Mouse (Mus musculus): ENCODE results near the gene Fam187b. TPM values are rescaled to one million over a fixed set of nuclear protein-coding genes. Genes with fewer than 3 reads are reported as not detected.

Gene Fam187b
- polyA plus RNA-seq, 1 experiment: not detected

DNA sequence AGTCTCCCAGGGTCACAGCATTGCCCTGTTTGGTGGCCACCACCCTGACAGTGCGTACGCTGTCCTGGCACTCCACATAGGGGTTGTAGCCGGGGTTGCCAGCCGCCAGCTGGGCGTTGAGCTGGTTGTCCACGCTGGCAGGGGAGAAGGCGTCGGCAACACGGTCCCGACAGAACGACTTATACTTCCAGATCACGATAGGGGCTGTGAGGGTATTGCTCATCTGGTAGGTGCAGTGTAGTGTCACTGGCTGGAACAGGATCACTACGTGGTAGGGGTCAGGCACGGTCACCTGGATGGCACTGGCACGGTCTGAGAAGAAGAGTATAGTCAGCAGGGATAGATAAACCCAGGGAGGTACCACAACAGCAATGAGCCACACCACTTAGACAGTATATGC lies 1.7 kb upstream of the Fam187b start:
- no peak overlapping the region for H3K4me2 ChIP-seq (ENCODE audit: low read depth)
- no peak overlapping the region for H3K4me3 ChIP-seq

GRCm38 (mm10) chr7:30972426-30973250 lies 952 bp upstream of the Fam187b start:
- no peak overlapping the region for H3K4me2 ChIP-seq (ENCODE audit: low read depth)
- H3K27me3 ChIP-seq (ENCODE audit: control insufficient read depth, insufficient read depth, insufficient read length): peaks cover 30% of the 10 kb centered on the region
- no peaks in the 10 kb centered on the region for H3K79me2 ChIP-seq (ENCODE audit: control insufficient read depth, insufficient read depth)
- no peaks in the 10 kb centered on the region for H3K36me3 ChIP-seq (ENCODE audit: control insufficient read depth, insufficient read depth)
- no peak for TF ChIP-seq POLR2A (IDR thresholded peaks at IDR 0.05; ENCODE audit: insufficient read length, low read depth)
- no peak for TF ChIP-seq TCF3 (IDR thresholded peaks at IDR 0.05; ENCODE audit: insufficient read length, low read depth)
- TF ChIP-seq REST (IDR thresholded peaks at IDR 0.05; ENCODE audit: insufficient read depth, insufficient read length): no peak
- no peak for TF ChIP-seq POLR2AphosphoS2 (IDR thresholded peaks at IDR 0.05; ENCODE audit: insufficient read length, low read depth)
- no peak for TF ChIP-seq SRF (IDR thresholded peaks at IDR 0.05; ENCODE audit: control insufficient read depth, insufficient read length, low read depth)
- no peak for TF ChIP-seq CEBPB (IDR thresholded peaks at IDR 0.05; ENCODE audit: insufficient read depth, poor library complexity, severe bottlenecking)
- no peak for TF ChIP-seq MYOG (IDR thresholded peaks at IDR 0.05; ENCODE audit: control insufficient read depth in 1 of 3, insufficient read depth in 1 of 3, insufficient read length in 2 of 3, low read depth in 2 of 3)
- no peak for TF ChIP-seq E2F4 (IDR thresholded peaks at IDR 0.05; ENCODE audit: insufficient read depth)
- no peak for TF ChIP-seq USF1 (IDR thresholded peaks at IDR 0.05; ENCODE audit: low read depth)
- no peak for TF ChIP-seq TCF12 (IDR thresholded peaks at IDR 0.05; ENCODE audit: insufficient read depth, poor library complexity, severe bottlenecking)
- H3K4me3 ChIP-seq: no peak overlapping the region
- H3ac ChIP-seq (ENCODE audit: control insufficient read depth, insufficient read length): no peak overlapping the region

More for the DNA sequence above, 1.7 kb upstream of the Fam187b start:
- no peak overlapping the region for H3ac ChIP-seq (ENCODE audit: control insufficient read depth, insufficient read length)
- no peaks in the 10 kb centered on the region for H3K36me3 ChIP-seq (ENCODE audit: control insufficient read depth, insufficient read depth)
- H3K79me2 ChIP-seq (ENCODE audit: control insufficient read depth, insufficient read depth): no peaks in the 10 kb centered on the region
- peaks cover 30% of the 10 kb centered on the region for H3K27me3 ChIP-seq (ENCODE audit: control insufficient read depth, insufficient read depth, insufficient read length)
- TF ChIP-seq E2F4 (IDR thresholded peaks at IDR 0.05; ENCODE audit: insufficient read depth) (no peak), POLR2A (IDR thresholded peaks at IDR 0.05; ENCODE audit: insufficient read length, low read depth) (no peak)

DNA sequence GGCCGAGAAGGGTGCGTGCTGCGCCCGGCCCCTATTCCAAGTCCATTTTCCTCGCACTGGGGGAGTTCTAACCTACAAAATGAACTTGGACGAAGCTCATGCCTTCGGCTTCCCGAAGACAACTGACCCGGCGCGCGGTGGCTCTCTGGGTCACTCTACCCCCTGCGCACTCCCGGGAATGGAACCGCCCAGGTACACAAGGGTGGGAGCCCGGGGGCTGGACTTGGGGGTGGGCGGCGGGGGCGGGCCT lies 414 bp upstream of the Fam187b start, which contains the start of gene Lsr:
Gene Lsr, minus strand, starts transcription at position 214 of the 250 bp plus-strand sequence.
- H3K27me3 ChIP-seq (ENCODE audit: control insufficient read depth, insufficient read depth, insufficient read length): peaks cover 30% of the 10 kb centered on the region
- TF ChIP-seq SRF (IDR thresholded peaks at IDR 0.05; ENCODE audit: control insufficient read depth, insufficient read length, low read depth): no peak
- no peak for TF ChIP-seq MYOG (IDR thresholded peaks at IDR 0.05; ENCODE audit: control insufficient read depth in 1 of 3, insufficient read depth in 1 of 3, insufficient read length in 2 of 3, low read depth in 2 of 3)
- TF ChIP-seq CEBPB (IDR thresholded peaks at IDR 0.05; ENCODE audit: insufficient read depth, poor library complexity, severe bottlenecking): no peak
- TF ChIP-seq USF1 (IDR thresholded peaks at IDR 0.05; ENCODE audit: low read depth): no peak
- no peak for TF ChIP-seq POLR2AphosphoS2 (IDR thresholded peaks at IDR 0.05; ENCODE audit: insufficient read length, low read depth)
- no peak for TF ChIP-seq E2F4 (IDR thresholded peaks at IDR 0.05; ENCODE audit: insufficient read depth)
- TF ChIP-seq MYOD1 (IDR thresholded peaks at IDR 0.05; ENCODE audit: control insufficient read depth in 1 of 3, insufficient read length in 2 of 3, low read depth in 2 of 3): no peak
- TF ChIP-seq POLR2A (IDR thresholded peaks at IDR 0.05; ENCODE audit: insufficient read length, low read depth): no peak
- no peak for TF ChIP-seq TCF12 (IDR thresholded peaks at IDR 0.05; ENCODE audit: insufficient read depth, poor library complexity, severe bottlenecking)
- TF ChIP-seq TCF3 (IDR thresholded peaks at IDR 0.05; ENCODE audit: insufficient read length, low read depth): no peak
- no peak for TF ChIP-seq MAX (IDR thresholded peaks at IDR 0.05; ENCODE audit: low read depth)
- no peak for TF ChIP-seq REST (IDR thresholded peaks at IDR 0.05; ENCODE audit: insufficient read depth, insufficient read length)
- no peak within 1 kb of the TSS for H3ac ChIP-seq (ENCODE audit: control insufficient read depth, insufficient read length)
- no peak within 1 kb of the TSS for H3K4me3 ChIP-seq
- peak within 1 kb of the TSS; percentile 30 for H3K4me2 ChIP-seq (ENCODE audit: low read depth)
- H3K36me3 ChIP-seq (ENCODE audit: control insufficient read depth, insufficient read depth): no peaks in the 10 kb centered on the region
- no peaks in the 10 kb centered on the region for H3K79me2 ChIP-seq (ENCODE audit: control insufficient read depth, insufficient read depth)

DNA sequence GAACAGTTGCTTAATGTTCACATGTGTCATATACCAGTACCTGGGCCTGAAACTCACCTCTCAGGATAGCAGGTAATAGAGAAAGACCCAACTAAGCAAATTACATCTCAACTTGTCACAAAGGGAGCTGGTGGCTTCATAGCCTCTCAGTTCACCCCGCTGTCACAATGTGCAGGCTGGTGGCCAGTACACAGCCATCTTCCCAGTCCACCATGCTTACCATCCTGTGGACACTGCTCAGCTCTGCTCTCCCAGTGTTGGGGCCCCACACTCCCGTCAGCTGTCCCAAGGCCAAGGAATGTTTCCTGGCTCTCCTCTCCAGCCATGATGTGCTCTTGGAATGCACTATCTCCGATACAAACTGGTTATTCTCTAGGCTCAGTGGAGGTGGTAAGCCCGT lies 8.1 kb downstream of the Fam187b start:
- Histone ChIP-seq H3K4me3 (no peak overlapping the region), H3K79me2 (ENCODE audit: control insufficient read depth, insufficient read depth) (no peaks in the 10 kb centered on the region), H3K27me3 (ENCODE audit: control insufficient read depth, insufficient read depth, insufficient read length) (peaks cover 4% of the 10 kb centered on the region), H3K4me2 (ENCODE audit: low read depth) (no peak overlapping the region), H3K36me3 (ENCODE audit: control insufficient read depth, insufficient read depth) (no peaks in the 10 kb centered on the region), H3ac (ENCODE audit: control insufficient read depth, insufficient read length) (no peak overlapping the region)
- TF ChIP-seq MYOG (IDR thresholded peaks at IDR 0.05; ENCODE audit: control insufficient read depth in 1 of 3, insufficient read depth in 1 of 3, insufficient read length in 2 of 3, low read depth in 2 of 3) (no peak), POLR2AphosphoS2 (IDR thresholded peaks at IDR 0.05; ENCODE audit: insufficient read length, low read depth) (no peak), MAX (IDR thresholded peaks at IDR 0.05; ENCODE audit: low read depth) (no peak), USF1 (IDR thresholded peaks at IDR 0.05; ENCODE audit: low read depth) (no peak), CEBPB (IDR thresholded peaks at IDR 0.05; ENCODE audit: insufficient read depth, poor library complexity, severe bottlenecking) (no peak), SRF (IDR thresholded peaks at IDR 0.05; ENCODE audit: control insufficient read depth, insufficient read length, low read depth) (no peak), MYOD1 (IDR thresholded peaks at IDR 0.05; ENCODE audit: control insufficient read depth in 1 of 3, insufficient read length in 2 of 3, low read depth in 2 of 3) (no peak), REST (IDR thresholded peaks at IDR 0.05; ENCODE audit: insufficient read depth, insufficient read length) (no peak), POLR2A (IDR thresholded peaks at IDR 0.05; ENCODE audit: insufficient read length, low read depth) (no peak), TCF3 (IDR thresholded peaks at IDR 0.05; ENCODE audit: insufficient read length, low read depth) (no peak), E2F4 (IDR thresholded peaks at IDR 0.05; ENCODE audit: insufficient read depth) (no peak), TCF12 (IDR thresholded peaks at IDR 0.05; ENCODE audit: insufficient read depth, poor library complexity, severe bottlenecking) (no peak)

- peaks cover 20% of the 10 kb centered on the region for H3K27me3 ChIP-seq (ENCODE audit: control insufficient read depth, insufficient read depth, insufficient read length)
- H3K4me3 ChIP-seq: no peak overlapping the region
- no peak overlapping the region for H3K4me2 ChIP-seq (ENCODE audit: low read depth)
- H3K36me3 ChIP-seq (ENCODE audit: control insufficient read depth, insufficient read depth): no peaks in the 10 kb centered on the region
- no peak overlapping the region for H3ac ChIP-seq (ENCODE audit: control insufficient read depth, insufficient read length)
- H3K79me2 ChIP-seq (ENCODE audit: control insufficient read depth, insufficient read depth): no peaks in the 10 kb centered on the region
- TF ChIP-seq POLR2AphosphoS2 (IDR thresholded peaks at IDR 0.05; ENCODE audit: insufficient read length, low read depth) (no peak), POLR2A (IDR thresholded peaks at IDR 0.05; ENCODE audit: insufficient read length, low read depth) (no peak), E2F4 (IDR thresholded peaks at IDR 0.05; ENCODE audit: insufficient read depth) (no peak), SRF (IDR thresholded peaks at IDR 0.05; ENCODE audit: control insufficient read depth, insufficient read length, low read depth) (no peak), CEBPB (IDR thresholded peaks at IDR 0.05; ENCODE audit: insufficient read depth, poor library complexity, severe bottlenecking) (no peak), TCF12 (IDR thresholded peaks at IDR 0.05; ENCODE audit: insufficient read depth, poor library complexity, severe bottlenecking) (no peak), TCF3 (IDR thresholded peaks at IDR 0.05; ENCODE audit: insufficient read length, low read depth) (no peak), MAX (IDR thresholded peaks at IDR 0.05; ENCODE audit: low read depth) (no peak), REST (IDR thresholded peaks at IDR 0.05; ENCODE audit: insufficient read depth, insufficient read length) (no peak), MYOD1 (IDR thresholded peaks at IDR 0.05; ENCODE audit: control insufficient read depth in 1 of 3, insufficient read length in 2 of 3, low read depth in 2 of 3) (no peak), MYOG (IDR thresholded peaks at IDR 0.05; ENCODE audit: control insufficient read depth in 1 of 3, insufficient read depth in 1 of 3, insufficient read length in 2 of 3, low read depth in 2 of 3) (no peak), USF1 (IDR thresholded peaks at IDR 0.05; ENCODE audit: low read depth) (no peak)
Observed at GRCm38 (mm10) chr7:30985357-30985756, 11.8 kb downstream of the Fam187b start.
